Mouse (Mus musculus) intestine, embryonic 15.5 days (tissue): Measurements from ENCODE around the gene Lsm7. TPM values are rescaled to one million over a fixed set of nuclear protein-coding genes. Genes with fewer than 3 reads are reported as not detected.
A peak's percentile ranks its signal among the peaks of the same experiment; 100 is the strongest.

Experiments used
- ATAC-seq: fragments of 200-750 bp; cut with Nextera tagmentation; 2 replicates; pipeline ENCODE4 v1.8.0; 2017; ENCODE audit warnings: moderate TSS enrichment, moderate library complexity
- H3K27ac ChIP-seq: fragments of 300-500 bp; sonication (generic); 2 replicates; pipeline ENCODE4 v1.5.1; 2015; ENCODE audit warnings: mild to moderate bottlenecking, inconsistent platforms
- H3K27me3 ChIP-seq: fragments of 300-500 bp; sonication (generic); replicated peaks from 2 replicates; pipeline ENCODE4 v1.6.1; 2015; ENCODE audit warnings: inconsistent platforms
- H3K36me3 ChIP-seq: fragments of 300-500 bp; sonication (generic); 2 replicates; pipeline ENCODE4 v1.6.1; 2015; ENCODE audit warnings: inconsistent platforms
- H3K4me1 ChIP-seq: fragments of 300-500 bp; sonication (generic); replicated peaks from 2 replicates; pipeline ENCODE4 v1.6.1; 2015; ENCODE audit warnings: inconsistent platforms
- H3K4me2 ChIP-seq: fragments of 300-500 bp; sonication (generic); replicated peaks from 2 replicates; pipeline ENCODE4 v1.6.1; 2015; ENCODE audit warnings: mild to moderate bottlenecking, inconsistent platforms
- H3K4me3 ChIP-seq: fragments of 300-500 bp; sonication (generic); replicated peaks from 2 replicates; pipeline ENCODE4 v1.5.1; 2015; ENCODE audit warnings: inconsistent platforms
- H3K9ac ChIP-seq: fragments of 300-500 bp; sonication (generic); 2 replicates; pipeline ENCODE4 v1.6.1; 2015; ENCODE audit warnings: inconsistent platforms
- H3K9me3 ChIP-seq: fragments of 300-500 bp; sonication (generic); 2 replicates; pipeline ENCODE4 v1.6.1; 2016; ENCODE audit warnings: inconsistent platforms
- WGBS: fragments of 180-500 bp; shearing (Covaris S2); methylation state at CpG from one replicate; pipeline ENCODE4 v1.1.7; 2015; 5-methylcytosine and 5-hydroxymethylcytosine counted together
- polyA plus RNA-seq: library from polyadenylated mRNA; unstranded; fragments of >200 nt; fragmentation: Nextera tagmentation; extraction: Ambion mirVana; gene quantifications from 2 replicates; pipeline ENCODE4 v1.2.1, GENCODE M21; 2015

Lsm7 gene
- polyA plus RNA-seq, 1 experiment from 2014 or later, result 270 TPM

DNA sequence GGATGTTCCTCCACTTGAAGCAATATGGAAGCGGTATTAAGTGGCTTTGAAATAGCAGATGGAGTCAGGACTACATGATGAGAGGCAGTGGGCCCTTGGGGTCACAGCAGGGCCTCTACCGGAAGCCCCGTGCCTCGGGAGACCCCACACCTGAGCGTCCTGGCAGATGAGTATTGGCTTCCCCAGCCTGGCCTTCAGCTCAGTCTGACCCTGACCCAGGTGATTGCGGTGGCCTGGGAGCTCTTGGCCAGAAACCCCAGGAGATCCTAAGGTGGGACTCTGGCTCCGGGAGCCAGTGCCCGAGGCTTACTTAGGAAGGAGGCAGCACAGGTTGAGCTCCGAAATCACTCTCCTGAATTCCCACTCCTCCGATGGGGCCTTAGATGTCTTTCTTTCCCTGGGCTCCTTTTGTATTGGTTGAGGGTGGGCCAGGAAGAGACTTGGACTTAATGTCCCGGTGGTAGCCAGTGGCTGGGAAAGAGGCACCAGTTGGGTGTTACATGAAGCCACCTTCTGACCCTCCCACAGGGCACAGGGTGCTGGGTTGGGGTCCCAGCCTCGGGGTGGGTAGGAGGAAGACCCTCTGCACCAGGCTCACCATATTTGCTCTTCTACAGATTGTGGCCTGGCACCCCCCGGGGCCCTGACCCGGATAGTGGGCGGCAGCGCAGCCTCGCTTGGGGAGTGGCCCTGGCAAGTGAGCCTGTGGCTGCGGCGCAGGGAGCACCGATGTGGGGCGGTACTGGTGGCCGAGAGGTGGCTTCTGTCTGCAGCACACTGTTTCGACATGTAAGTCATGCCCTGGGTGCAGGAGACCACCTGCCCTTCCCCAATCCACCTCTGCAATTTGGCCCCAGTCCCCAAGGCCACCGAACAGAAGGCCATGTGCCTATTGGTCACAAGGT is 41.8 kb upstream of the Lsm7 start:
- 66% methylated on average over 24 of the region's 24 CpGs for WGBS
- Histone ChIP-seq H3K9me3 (no peaks in the 10 kb centered on the region), H3K36me3 (0 out of 2 replicates have a peak, but pooled peaks cover 7% of the 10 kb centered on the region), H3K27me3 (no peaks in the 10 kb centered on the region), H3K9ac (no peak overlapping the region), H3K4me2 (no peak overlapping the region), H3K4me3 (no peak overlapping the region), H3K4me1 (peaks cover 26% of the 10 kb centered on the region), H3K27ac (no peak overlapping the region)
- no peak for ATAC-seq

DNA sequence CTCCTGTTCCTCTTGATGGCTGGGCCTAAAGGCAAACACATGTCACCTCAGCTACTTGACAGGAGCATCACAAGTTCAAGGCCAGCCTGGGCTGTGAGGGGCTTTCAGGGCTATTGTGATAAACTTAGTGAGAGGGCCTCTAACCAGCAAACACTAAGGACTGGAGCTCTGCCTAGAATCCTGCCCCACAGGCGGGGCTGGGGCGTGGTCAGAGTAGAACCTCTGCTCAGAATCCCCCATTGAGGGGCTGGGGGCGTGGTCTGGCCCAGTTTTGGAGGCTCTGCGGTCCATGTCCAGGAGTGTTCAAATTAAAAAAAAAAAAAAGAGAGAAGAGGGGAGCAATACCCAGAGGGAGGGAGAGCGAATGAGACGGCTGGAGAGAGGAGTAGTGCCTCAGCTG is 40.7 kb upstream of the Lsm7 start:
- no peak overlapping the region for H3K27ac ChIP-seq
- WGBS, result 81% methylated on average over 6 of the region's 6 CpGs

DNA sequence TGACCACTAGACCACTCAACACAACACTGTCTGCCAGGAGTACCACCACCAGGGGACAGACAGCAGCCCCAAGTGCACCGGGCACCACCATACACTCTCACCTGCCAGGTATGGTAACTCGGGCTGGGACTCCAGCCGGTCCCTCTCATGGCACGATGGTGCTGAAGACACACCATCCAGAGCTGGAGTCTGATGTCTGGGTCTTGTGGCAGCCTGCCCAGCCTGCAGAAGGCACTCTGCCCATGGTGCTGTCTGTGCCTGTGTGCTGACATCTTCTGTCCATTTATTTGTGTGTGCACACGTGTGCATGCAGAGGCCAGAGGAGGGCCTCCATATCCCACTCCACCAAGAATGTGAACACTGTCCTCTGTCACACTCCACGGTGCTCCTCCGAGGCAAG is 40.1 kb upstream of the Lsm7 start:
- peaks cover 3% of the 10 kb centered on the region; the same call in 1 of the 2 replicates for H3K27me3 ChIP-seq
- no peak for ATAC-seq
- H3K4me1 ChIP-seq, result peaks cover 20% of the 10 kb centered on the region
- no peak overlapping the region for H3K4me2 ChIP-seq
- H3K27ac ChIP-seq, result no peak overlapping the region
- H3K9me3 ChIP-seq, result no peaks in the 10 kb centered on the region
- 0 out of 2 replicates have a peak, but pooled peaks cover 7% of the 10 kb centered on the region for H3K36me3 ChIP-seq
- H3K9ac ChIP-seq, result no peak overlapping the region
- no peak overlapping the region for H3K4me3 ChIP-seq
- 79% methylated on average over 7 of the region's 7 CpGs for whole genome bisulfite sequencing

More for the DNA sequence above, 40.7 kb upstream of the Lsm7 start:
- no peaks in the 10 kb centered on the region for H3K9me3 ChIP-seq
- H3K4me2 ChIP-seq, result no peak overlapping the region
- 0 out of 2 replicates have a peak, but pooled peaks cover 7% of the 10 kb centered on the region for H3K36me3 ChIP-seq
- no peak for ATAC-seq
- peaks cover 20% of the 10 kb centered on the region for H3K4me1 ChIP-seq
- no peak overlapping the region for H3K4me3 ChIP-seq
- no peaks in the 10 kb centered on the region; the same call in 1 of the 2 replicates for H3K27me3 ChIP-seq
- no peak overlapping the region for H3K9ac ChIP-seq

DNA sequence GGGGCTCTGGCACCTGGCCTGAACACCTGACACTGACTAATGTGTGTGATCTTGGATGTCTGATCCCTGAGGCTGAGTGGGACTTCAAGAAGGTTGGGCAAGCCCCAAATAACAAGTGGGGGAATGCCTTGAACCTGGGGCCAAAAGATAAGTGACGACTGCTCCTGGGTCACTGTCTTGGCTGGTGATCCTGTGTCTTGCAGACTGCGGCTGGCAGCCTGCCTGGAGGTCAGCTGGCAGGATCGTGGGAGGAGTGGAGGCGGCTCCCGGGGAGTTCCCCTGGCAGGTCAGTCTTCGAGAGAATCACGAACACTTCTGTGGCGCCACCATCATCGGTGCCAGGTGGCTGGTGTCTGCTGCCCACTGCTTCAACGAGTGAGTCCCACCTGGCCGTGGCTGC is 32.2 kb upstream of the Lsm7 start:
- Histone ChIP-seq H3K4me2 (no peak overlapping the region), H3K9me3 (no peaks in the 10 kb centered on the region), H3K4me1 (no peaks in the 10 kb centered on the region), H3K36me3 (no peaks in the 10 kb centered on the region), H3K27ac (no peak overlapping the region), H3K4me3 (no peak overlapping the region), H3K9ac (no peak overlapping the region), H3K27me3 (peaks cover 22% of the 10 kb centered on the region)
- ATAC-seq, result no peak
- 67% methylated on average over 11 of the region's 11 CpGs for WGBS

DNA sequence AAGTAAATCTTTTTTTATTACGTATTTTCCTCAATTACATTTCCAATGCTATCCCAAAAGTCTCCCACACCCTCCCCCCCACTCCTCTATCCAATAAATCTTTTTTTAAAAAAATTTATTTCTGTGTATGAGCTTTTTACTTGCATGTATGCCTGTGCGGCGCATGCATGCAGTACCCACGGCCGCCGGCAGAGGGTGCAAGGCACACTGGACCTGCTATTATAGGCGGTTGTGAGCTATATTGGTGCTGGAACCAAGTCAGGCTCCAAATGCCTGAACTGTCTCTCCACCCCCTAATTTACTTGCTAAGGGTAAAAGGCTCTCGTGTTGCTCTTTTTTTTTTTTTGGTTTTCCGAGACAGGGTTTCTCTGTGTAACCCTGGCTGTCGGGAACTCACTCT is 26.3 kb upstream of the Lsm7 start:
- H3K27me3 ChIP-seq, result no peaks in the 10 kb centered on the region
- H3K27ac ChIP-seq, result no peak overlapping the region
- no peaks in the 10 kb centered on the region for H3K4me1 ChIP-seq
- peak; percentile 52; the same call in 1 of the 2 replicates for ATAC-seq
- no peak overlapping the region for H3K9ac ChIP-seq
- no peak overlapping the region for H3K4me3 ChIP-seq
- no peaks in the 10 kb centered on the region for H3K36me3 ChIP-seq
- WGBS, result 28% methylated on average over 10 of the region's 10 CpGs
- no peaks in the 10 kb centered on the region for H3K9me3 ChIP-seq
- H3K4me2 ChIP-seq, result no peak overlapping the region

DNA sequence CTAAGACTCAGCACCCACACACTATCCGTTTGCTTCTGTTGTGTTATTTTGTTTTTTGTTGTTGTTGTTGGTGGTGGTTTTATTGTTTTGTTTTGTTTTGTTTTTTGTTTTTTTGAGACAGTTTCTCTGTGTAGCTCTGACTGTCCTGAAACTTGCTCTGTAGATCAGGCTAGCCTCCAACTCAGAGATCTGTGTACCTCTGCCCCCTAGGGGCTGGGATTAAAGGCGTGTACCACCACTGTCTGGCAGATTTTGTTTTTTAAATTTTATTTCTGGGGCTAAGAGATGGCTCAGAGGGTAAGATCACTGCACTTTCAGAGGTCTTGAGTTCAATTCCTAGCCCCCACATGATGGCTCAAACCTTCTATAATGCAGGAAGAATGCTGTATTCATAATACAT is 25.9 kb upstream of the Lsm7 start:
- no peak for ATAC-seq
- Histone ChIP-seq H3K36me3 (no peaks in the 10 kb centered on the region), H3K27ac (no peak overlapping the region), H3K27me3 (no peaks in the 10 kb centered on the region), H3K4me2 (no peak overlapping the region), H3K4me3 (no peak overlapping the region), H3K9ac (no peak overlapping the region), H3K9me3 (no peaks in the 10 kb centered on the region), H3K4me1 (no peaks in the 10 kb centered on the region)
- 68% methylated on average over 2 of the region's 2 CpGs for WGBS

DNA sequence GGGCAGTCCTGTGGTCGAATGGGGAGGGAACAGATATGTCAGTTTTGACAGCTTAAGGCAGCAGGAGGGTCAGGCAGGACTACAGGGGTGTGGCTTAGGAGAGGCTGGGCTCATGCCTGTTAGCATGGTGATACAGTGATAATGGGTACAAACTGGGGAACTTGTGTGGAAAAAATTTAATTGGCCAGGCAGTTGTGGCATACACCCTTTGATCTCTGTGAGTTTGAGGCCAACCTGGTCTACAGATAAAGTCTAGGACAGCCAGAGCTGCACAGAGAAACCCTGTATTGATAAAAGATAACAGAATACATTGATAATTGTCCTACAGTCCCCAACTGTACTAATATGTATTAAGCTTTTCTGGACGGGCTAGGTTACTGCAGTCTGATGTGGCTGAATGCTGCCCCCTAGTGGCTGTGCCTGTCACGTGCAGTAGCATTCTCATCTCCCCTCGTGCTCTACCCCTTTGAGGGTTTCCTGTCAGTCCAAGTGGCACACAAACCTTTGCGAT is 25.2 kb upstream of the Lsm7 start:
- no peak overlapping the region for H3K27ac ChIP-seq
- H3K27me3 ChIP-seq, result no peaks in the 10 kb centered on the region
- WGBS, result 17% methylated on average over 5 of the region's 5 CpGs
- peak; percentile 68 for ATAC-seq
- no peak overlapping the region for H3K4me3 ChIP-seq
- H3K9me3 ChIP-seq, result no peaks in the 10 kb centered on the region
- H3K4me2 ChIP-seq, result no peak overlapping the region
- no peaks in the 10 kb centered on the region for H3K4me1 ChIP-seq
- H3K36me3 ChIP-seq, result no peaks in the 10 kb centered on the region
- no peak overlapping the region for H3K9ac ChIP-seq

DNA sequence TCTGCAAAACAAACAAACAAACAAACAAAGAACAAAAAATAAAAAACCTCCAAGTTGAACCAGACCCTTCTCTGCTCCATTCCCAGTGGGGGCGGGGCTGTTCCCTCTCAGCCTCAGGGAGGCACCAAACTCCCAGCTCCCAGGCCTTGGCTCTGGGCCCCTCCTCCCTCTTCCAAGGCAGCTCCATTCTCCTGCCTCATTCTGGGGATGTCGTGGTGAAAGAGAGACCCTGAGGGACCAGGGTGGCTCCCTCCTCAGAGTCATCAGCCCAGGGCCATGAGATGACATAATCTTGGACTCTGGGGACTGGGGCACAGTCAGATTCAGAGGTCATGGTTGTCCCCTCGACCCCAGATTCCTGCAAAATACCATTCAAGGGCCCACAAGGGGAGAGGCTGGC is 21.6 kb upstream of the Lsm7 start:
- Histone ChIP-seq H3K4me1 (no peaks in the 10 kb centered on the region), H3K36me3 (no peaks in the 10 kb centered on the region), H3K27me3 (no peaks in the 10 kb centered on the region), H3K4me3 (no peak overlapping the region), H3K9ac (no peak overlapping the region), H3K9me3 (no peaks in the 10 kb centered on the region), H3K4me2 (no peak overlapping the region), H3K27ac (no peak overlapping the region)
- no peak for ATAC-seq
- WGBS, result 29% methylated on average over 3 of the region's 3 CpGs

DNA sequence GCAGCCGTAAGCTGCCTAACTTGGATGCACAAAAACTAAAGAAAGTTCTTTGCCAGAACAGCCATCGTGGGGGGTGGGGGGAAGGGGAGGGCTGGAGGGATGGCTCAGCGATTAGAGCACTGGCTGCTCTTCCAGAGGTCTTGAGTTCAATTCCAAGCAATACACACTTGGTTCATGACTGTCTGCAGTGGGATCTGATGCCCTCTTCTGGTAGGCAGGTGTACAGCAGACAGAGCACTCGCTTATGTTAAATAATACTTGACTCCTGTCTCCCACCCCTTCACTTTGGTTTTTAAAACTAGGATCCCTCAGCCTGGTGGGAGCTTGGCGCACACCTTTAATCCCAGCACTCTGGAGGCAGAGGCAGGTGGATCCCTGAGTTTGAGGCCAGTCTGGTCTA is 21.0 kb upstream of the Lsm7 start:
- Histone ChIP-seq H3K4me2 (no peak overlapping the region), H3K27me3 (no peaks in the 10 kb centered on the region), H3K9ac (no peak overlapping the region), H3K4me3 (no peak overlapping the region), H3K36me3 (no peaks in the 10 kb centered on the region), H3K27ac (no peak overlapping the region), H3K4me1 (no peaks in the 10 kb centered on the region), H3K9me3 (no peaks in the 10 kb centered on the region)
- WGBS, result 29% methylated on average over 5 of the region's 5 CpGs
- ATAC-seq, result no peak

DNA sequence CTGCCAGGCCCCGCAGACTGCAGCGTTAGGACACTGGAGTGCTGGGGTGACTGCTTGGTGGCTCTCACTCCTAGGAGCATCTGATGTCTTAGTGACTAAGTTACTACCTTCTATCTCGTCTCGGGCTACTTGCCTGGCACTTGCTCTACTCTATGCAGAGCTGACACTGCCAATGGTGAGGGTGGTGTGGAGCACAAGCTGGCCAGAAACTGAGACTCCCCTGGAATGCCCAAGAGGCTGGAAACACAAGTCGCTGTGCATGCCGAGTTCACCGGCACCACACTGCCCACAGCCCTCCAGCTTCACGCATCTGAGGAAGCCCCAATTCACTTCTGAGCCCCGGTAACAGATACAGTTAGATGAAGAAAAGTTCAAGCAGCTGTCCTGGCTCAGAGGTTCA is 19.0 kb upstream of the Lsm7 start:
- ATAC-seq, result no peak
- Histone ChIP-seq H3K36me3 (no peaks in the 10 kb centered on the region), H3K9ac (no peak overlapping the region), H3K27me3 (no peaks in the 10 kb centered on the region), H3K27ac (no peak overlapping the region), H3K4me2 (no peak overlapping the region), H3K4me1 (no peaks in the 10 kb centered on the region), H3K9me3 (no peaks in the 10 kb centered on the region), H3K4me3 (no peak overlapping the region)
- WGBS, result 76% methylated on average over 9 of the region's 9 CpGs

DNA sequence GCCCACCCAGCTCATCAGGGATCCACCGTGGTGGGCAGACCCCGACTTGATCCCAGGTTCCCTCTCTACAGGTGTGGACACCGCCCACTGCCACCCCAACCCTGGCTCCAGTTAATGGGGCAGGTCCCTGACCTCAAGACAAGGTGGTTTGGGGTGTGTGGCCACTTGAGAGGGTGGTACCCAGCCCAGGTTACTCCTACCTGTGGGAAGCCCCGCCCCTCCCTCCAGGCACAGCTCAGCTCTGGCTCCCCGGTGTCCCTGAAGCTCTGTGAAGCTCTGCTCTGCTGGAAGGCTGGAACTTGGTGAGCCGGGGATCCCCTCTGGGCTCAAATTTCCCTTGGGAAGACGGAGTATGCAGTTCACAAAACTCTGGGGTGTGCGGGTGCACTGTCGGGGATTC is 16.6 kb upstream of the Lsm7 start, which contains the start of gene Tmprss9:
Gene Tmprss9 (plus strand): TSS at position 268 of the 400 bp plus-strand sequence.
- H3K9me3 ChIP-seq, result no peaks in the 10 kb centered on the region
- no peak within 1 kb of the TSS for H3K4me2 ChIP-seq
- no peak within 1 kb of the TSS for H3K9ac ChIP-seq
- H3K4me3 ChIP-seq, result no peak within 1 kb of the TSS
- 0 out of 2 replicates have a peak, but pooled peaks have one; percentile 27 for ATAC-seq
- H3K27me3 ChIP-seq, result no peaks in the 10 kb centered on the region
- peaks cover 3% of the 10 kb centered on the region; the same call in 1 of the 2 replicates for H3K36me3 ChIP-seq
- H3K4me1 ChIP-seq, result no peaks in the 10 kb centered on the region
- H3K27ac ChIP-seq, result no peak within 1 kb of the TSS
- 25% methylated on average over 9 of the region's 9 CpGs for WGBS

DNA sequence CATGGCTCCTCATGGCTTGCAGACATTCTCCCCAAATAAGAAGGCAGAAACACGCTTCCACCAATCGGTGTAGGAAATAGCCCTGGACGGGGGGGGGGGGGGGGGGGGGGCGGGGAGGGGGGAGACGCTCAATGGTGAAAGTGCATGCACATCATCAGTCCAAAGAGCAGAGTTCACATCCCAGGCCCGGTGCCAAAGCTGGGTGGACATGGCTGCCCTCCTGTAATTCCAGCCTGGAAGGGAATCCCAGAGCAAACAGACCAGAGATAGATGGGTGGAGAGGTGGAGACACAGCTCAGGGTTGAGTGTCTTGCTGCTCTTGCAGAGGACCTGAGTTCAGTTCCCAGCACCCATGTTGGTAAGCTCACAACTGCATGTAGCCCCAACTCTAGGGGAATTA is 16.0 kb upstream of the Lsm7 start:
- Histone ChIP-seq H3K27me3 (no peaks in the 10 kb centered on the region), H3K36me3 (peaks cover 3% of the 10 kb centered on the region; the same call in 1 of the 2 replicates), H3K27ac (no peak overlapping the region), H3K4me1 (no peaks in the 10 kb centered on the region), H3K4me2 (no peak overlapping the region), H3K9ac (no peak overlapping the region), H3K9me3 (no peaks in the 10 kb centered on the region), H3K4me3 (no peak overlapping the region)
- WGBS, result 61% methylated on average over 3 of the region's 6 CpGs
- no peak for ATAC-seq
